Mouse (Mus musculus) kidney, adult 2 months (tissue): ENCODE measurements around the gene Usb1. TPM values are rescaled to one million over a fixed set of nuclear protein-coding genes. Genes with fewer than 3 reads are reported as not detected.

ENCODE experiments used
- DNase-seq: peaks from one replicate; pipeline ENCODE4 v3.0.0; 2021
- H3K27ac ChIP-seq: fragments of 200-500 bp; 2 replicates; pipeline ENCODE4 v1.5.1; 2012; ENCODE audit warnings: low read depth, low read length, control low read depth, inconsistent platforms; ENCODE audit not compliant: insufficient read depth
- H3K27me3 ChIP-seq: fragments of 200-500 bp; replicated peaks from 2 replicates; pipeline ENCODE4 v1.6.1; 2012; ENCODE audit warnings: mild to moderate bottlenecking, moderate library complexity, low read length, inconsistent platforms; ENCODE audit not compliant: control insufficient read depth, insufficient read depth
- H3K36me3 ChIP-seq: fragments of 200-500 bp; 2 replicates; pipeline ENCODE4 v1.6.1; 2012; ENCODE audit warnings: mild to moderate bottlenecking, moderate library complexity, low read length, inconsistent platforms; ENCODE audit not compliant: control insufficient read depth, insufficient read depth
- H3K4me1 ChIP-seq: fragments of 200-500 bp; 2 replicates; pipeline ENCODE4 v1.6.1; 2011; ENCODE audit warnings: low read length; ENCODE audit not compliant: control insufficient read depth, insufficient read depth
- H3K4me3 ChIP-seq: fragments of 200-500 bp; 2 replicates; pipeline ENCODE4 v1.5.1; 2011; ENCODE audit warnings: mild to moderate bottlenecking, low read depth, low read length, control low read depth; ENCODE audit not compliant: insufficient read depth
- CTCF ChIP-seq: fragments of 200-500 bp; conservative IDR thresholded peaks from 2 replicates; pipeline ENCODE4 v1.5.1; 2011; ENCODE audit warnings: low read depth, mild to moderate bottlenecking, control low read depth, low read length, moderate library complexity, mixed read lengths; ENCODE audit not compliant: insufficient read depth, insufficient read length
- POLR2A ChIP-seq: fragments of 200-500 bp; IDR thresholded peaks from one replicate; pipeline ENCODE4 v1.6.1; 2011; ENCODE audit warnings: low read depth, low read length, control low read depth
- WGBS: fragments of 180-500 bp; shearing (Covaris S2); methylation state at CpG from one replicate; pipeline ENCODE4 v1.1.7; 2018; 5-methylcytosine and 5-hydroxymethylcytosine counted together
- polyA plus RNA-seq: library from polyadenylated mRNA; depleted of rRNA; stranded (reverse); fragments of >200 nt; gene quantifications from 2 replicates; pipeline ENCODE4 v1.2.3, GENCODE M21; 2012

Usb1 gene
- polyA plus RNA-seq, 1 experiment = 29.8 TPM

- WGBS = 74% methylated on average over 3 of the region's 3 CpGs
- H3K27ac ChIP-seq = no peak overlapping the region
- H3K27me3 ChIP-seq = no peaks in the 10 kb centered on the region
- no peaks in the 10 kb centered on the region for H3K36me3 ChIP-seq
- TF ChIP-seq POLR2A = no peak
- no peak for TF ChIP-seq CTCF
- H3K4me1 ChIP-seq = no peaks in the 10 kb centered on the region
- no peak for DNase-seq
- H3K4me3 ChIP-seq = no peak overlapping the region
Observed at GRCm38 (mm10) chr8:95361016-95361341, 28.9 kb downstream of the Usb1 start.

GRCm38 (mm10) chr8:95362272-95362671 lies 30.2 kb downstream of the Usb1 start:
- Histone ChIP-seq H3K4me1 (no peaks in the 10 kb centered on the region), H3K27ac (no peak overlapping the region), H3K36me3 (no peaks in the 10 kb centered on the region), H3K4me3 (no peak overlapping the region), H3K27me3 (no peaks in the 10 kb centered on the region)
- no peak for DNase-seq
- TF ChIP-seq CTCF (no peak), POLR2A (no peak)
- 30% methylated on average over 6 of the region's 6 CpGs for whole genome bisulfite sequencing

- TF ChIP-seq CTCF = no peak
- no peak for TF ChIP-seq POLR2A
- Histone ChIP-seq H3K4me1 (no peaks in the 10 kb centered on the region), H3K27ac (no peak overlapping the region)
Observed at GRCm38 (mm10) chr8:95363849-95364248, 31.8 kb downstream of the Usb1 start.

GRCm38 (mm10) chr8:95369581-95370326 lies 37.7 kb downstream of the Usb1 start:
- Histone ChIP-seq H3K27ac (no peak overlapping the region), H3K36me3 (no peaks in the 10 kb centered on the region), H3K4me1 (no peaks in the 10 kb centered on the region), H3K4me3 (no peak overlapping the region), H3K27me3 (no peaks in the 10 kb centered on the region)
- TF ChIP-seq CTCF (no peak), POLR2A (no peak)
- DNase-seq = no peak
- 60% methylated on average over 20 of the region's 20 CpGs for whole genome bisulfite sequencing

More at GRCm38 (mm10) chr8:95363849-95364248, 31.8 kb downstream of the Usb1 start:
- H3K27me3 ChIP-seq = no peaks in the 10 kb centered on the region
- no peak overlapping the region for H3K4me3 ChIP-seq
- no peak for DNase-seq
- H3K36me3 ChIP-seq = no peaks in the 10 kb centered on the region
- WGBS = 98% methylated on average over 2 of the region's 2 CpGs

- Histone ChIP-seq H3K4me1 (peaks cover 5% of the 10 kb centered on the region; the same call in 1 of the 2 replicates), H3K4me3 (no peak overlapping the region), H3K36me3 (no peaks in the 10 kb centered on the region), H3K27ac (no peak overlapping the region), H3K27me3 (no peaks in the 10 kb centered on the region)
- no peak for DNase-seq
- TF ChIP-seq POLR2A (no peak), CTCF (no peak)
- 74% methylated on average over 12 of the region's 12 CpGs for WGBS
Observed at GRCm38 (mm10) chr8:95373389-95374002, 41.4 kb downstream of the Usb1 start.

GRCm38 (mm10) chr8:95374429-95374828 lies 42.3 kb downstream of the Usb1 start:
- TF ChIP-seq CTCF (no peak), POLR2A (no peak)
- Histone ChIP-seq H3K4me1 (peaks cover 5% of the 10 kb centered on the region; the same call in 1 of the 2 replicates), H3K4me3 (no peak overlapping the region), H3K27me3 (no peaks in the 10 kb centered on the region), H3K36me3 (no peaks in the 10 kb centered on the region), H3K27ac (no peak overlapping the region)
- no peak for DNase-seq
- 67% methylated on average over 3 of the region's 3 CpGs for WGBS

- 88% methylated on average over 7 of the region's 7 CpGs for WGBS
- Histone ChIP-seq H3K27ac (no peak overlapping the region), H3K4me3 (no peak overlapping the region), H3K4me1 (peaks cover 5% of the 10 kb centered on the region; the same call in 1 of the 2 replicates), H3K27me3 (no peaks in the 10 kb centered on the region), H3K36me3 (no peaks in the 10 kb centered on the region)
- no peak for TF ChIP-seq CTCF
- TF ChIP-seq POLR2A = no peak
- DNase-seq = no peak
Observed at GRCm38 (mm10) chr8:95375374-95375930, 43.4 kb downstream of the Usb1 start.
